Mouse (Mus musculus): Measurements from ENCODE around the gene Rapgef4. TPM values are rescaled to one million over a fixed set of nuclear protein-coding genes. Genes with fewer than 3 reads are reported as not detected.

Rapgef4 gene
- polyA plus RNA-seq, 1 experiment from 2014 or later: 4.2 TPM

DNA sequence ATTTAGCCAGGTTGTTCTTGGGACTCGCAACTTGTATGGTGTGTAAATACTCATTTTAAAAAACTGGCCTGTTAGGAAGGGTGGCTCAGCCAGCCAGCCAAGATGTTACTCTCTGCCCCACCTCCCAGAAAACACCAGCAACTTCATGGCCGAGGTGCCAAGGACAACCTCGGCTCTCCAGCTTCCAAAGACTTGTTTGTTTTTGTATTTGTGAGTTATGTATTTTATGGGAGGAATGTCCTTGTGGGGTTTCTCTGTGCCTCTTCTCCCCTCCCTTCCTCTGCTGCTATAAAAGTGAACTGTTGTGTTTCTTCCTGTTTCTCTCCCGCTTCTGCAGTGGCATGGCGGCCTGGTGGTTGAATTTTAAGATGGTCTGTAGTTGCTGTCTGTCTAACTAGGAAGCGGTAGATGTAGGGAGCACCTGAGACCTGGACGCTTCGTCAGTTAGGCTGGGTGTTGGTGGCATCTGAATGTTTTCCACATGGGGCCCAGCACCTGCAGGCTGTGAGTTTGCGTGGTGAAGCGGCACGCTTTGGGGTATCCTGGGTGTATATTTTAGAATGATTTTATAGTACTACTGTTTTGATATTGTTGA is 164.3 kb downstream of the Rapgef4 start:
- no peak for DNase-seq (ENCODE audit: low spot score)
- H3K36me3 ChIP-seq (ENCODE audit: control insufficient read depth, insufficient read depth, low read length): no peaks in the 10 kb centered on the region
- 77% methylated on average over 11 of the region's 11 CpGs for WGBS
- H3K9me3 ChIP-seq (ENCODE audit: control insufficient read depth, low read length): no peaks in the 10 kb centered on the region
- no peak overlapping the region for H3K27ac ChIP-seq (ENCODE audit: low read depth, low read length)
- no peak overlapping the region for H3K4me3 ChIP-seq (ENCODE audit: low read depth, low read length)
- no peaks in the 10 kb centered on the region for H3K27me3 ChIP-seq (replicated peaks; ENCODE audit: control insufficient read depth, insufficient read depth, low read length)
- no peak overlapping the region for H3K4me2 ChIP-seq
- ATAC-seq (replicated peaks; ENCODE audit: low FRiP score): no peak
- no peaks in the 10 kb centered on the region for H3K4me1 ChIP-seq (replicated peaks; ENCODE audit: control insufficient read depth, insufficient read depth, low read length)
- no peak overlapping the region for H3K9ac ChIP-seq (ENCODE audit: low read depth, low read length)

DNA sequence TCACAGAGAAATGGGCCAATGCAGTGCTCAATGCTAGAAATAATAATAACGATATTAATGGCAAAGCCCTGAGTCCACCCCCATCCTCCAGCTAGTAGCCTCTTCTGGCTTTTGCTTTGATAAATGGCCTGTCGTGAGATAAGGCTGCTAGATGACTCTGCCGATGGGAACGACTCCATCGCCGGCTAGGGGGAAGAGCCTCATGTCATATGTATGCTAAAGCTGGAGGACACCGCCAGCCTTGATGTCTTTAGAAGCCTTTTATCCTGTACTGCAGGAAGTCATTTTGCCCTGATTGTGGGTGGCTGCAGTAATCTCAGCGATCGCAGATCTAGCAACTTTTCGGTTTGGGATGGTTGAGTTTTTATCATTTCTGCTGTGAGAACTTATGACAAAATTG is 165.0 kb downstream of the Rapgef4 start:
- Histone ChIP-seq H3K27ac (ENCODE audit: low read depth, low read length) (no peak overlapping the region), H3K4me1 (replicated peaks; ENCODE audit: control insufficient read depth, insufficient read depth, low read length) (no peaks in the 10 kb centered on the region), H3K27me3 (replicated peaks; ENCODE audit: control insufficient read depth, insufficient read depth, low read length) (no peaks in the 10 kb centered on the region), H3K4me2 (no peak overlapping the region), H3K36me3 (ENCODE audit: control insufficient read depth, insufficient read depth, low read length) (no peaks in the 10 kb centered on the region), H3K4me3 (ENCODE audit: low read depth, low read length) (no peak overlapping the region), H3K9ac (ENCODE audit: low read depth, low read length) (no peak overlapping the region), H3K9me3 (ENCODE audit: control insufficient read depth, low read length) (no peaks in the 10 kb centered on the region)
- no peak for ATAC-seq (replicated peaks; ENCODE audit: low FRiP score)
- no peak for DNase-seq (ENCODE audit: low spot score)
- WGBS: 28% methylated on average over 10 of the region's 10 CpGs

DNA sequence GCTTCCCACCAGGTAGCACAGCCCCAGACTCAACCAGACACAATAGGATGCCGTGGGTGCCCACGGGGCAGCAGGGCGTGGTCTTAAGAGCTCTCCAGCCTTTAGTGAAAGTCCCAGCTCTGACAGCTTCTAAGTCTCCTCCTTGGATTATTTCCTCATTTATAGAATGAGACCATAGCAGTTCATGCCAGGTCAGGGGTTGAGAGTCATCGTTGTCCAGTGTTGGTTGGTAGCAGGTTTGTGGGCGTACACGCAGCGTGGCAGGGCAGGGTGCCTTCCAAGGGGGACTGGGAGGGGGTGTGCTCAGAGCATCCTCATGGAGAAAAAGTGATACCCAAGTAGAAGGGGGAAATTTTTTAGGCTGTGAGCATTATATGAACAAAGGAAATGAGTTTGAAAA is 166.2 kb downstream of the Rapgef4 start:
- no peaks in the 10 kb centered on the region; the same call in 1 of the 2 replicates for H3K4me1 ChIP-seq (replicated peaks; ENCODE audit: control insufficient read depth, insufficient read depth, low read length)
- no peak overlapping the region for H3K4me3 ChIP-seq (ENCODE audit: low read depth, low read length)
- ATAC-seq (replicated peaks; ENCODE audit: low FRiP score): no peak

DNA sequence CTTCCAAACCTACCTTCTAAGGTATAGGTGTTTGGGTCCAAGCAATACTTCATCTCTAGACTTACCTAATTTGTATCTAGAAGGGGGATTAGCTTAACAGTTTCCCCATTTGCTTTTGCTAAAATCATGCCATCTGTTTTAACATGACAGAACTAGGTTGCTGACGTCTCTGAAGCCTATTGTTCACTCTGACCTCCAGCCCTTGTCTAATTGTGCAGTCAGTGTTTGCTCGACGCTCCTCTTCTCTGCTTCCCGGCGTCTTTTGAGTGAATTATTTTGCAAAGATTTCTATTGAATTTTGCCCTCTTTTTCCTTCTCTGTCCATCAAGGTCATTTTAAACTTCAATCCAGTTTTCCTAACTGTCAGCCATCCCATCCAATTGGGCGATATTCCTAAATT is 166.7 kb downstream of the Rapgef4 start:
- ATAC-seq (replicated peaks; ENCODE audit: low FRiP score) (no peak), DNase-seq (ENCODE audit: low spot score) (no peak)
- no peak overlapping the region for H3K27ac ChIP-seq (ENCODE audit: low read depth, low read length)
- no peaks in the 10 kb centered on the region for H3K36me3 ChIP-seq (ENCODE audit: control insufficient read depth, insufficient read depth, low read length)
- H3K9ac ChIP-seq (ENCODE audit: low read depth, low read length): no peak overlapping the region
- H3K9me3 ChIP-seq (ENCODE audit: control insufficient read depth, low read length): no peaks in the 10 kb centered on the region
- H3K27me3 ChIP-seq (replicated peaks; ENCODE audit: control insufficient read depth, insufficient read depth, low read length): no peaks in the 10 kb centered on the region
- no peak overlapping the region for H3K4me2 ChIP-seq
- H3K4me1 ChIP-seq (replicated peaks; ENCODE audit: control insufficient read depth, insufficient read depth, low read length): peaks cover 2% of the 10 kb centered on the region; the same call in 1 of the 2 replicates
- no peak overlapping the region for H3K4me3 ChIP-seq (ENCODE audit: low read depth, low read length)
- 70% methylated on average over 6 of the region's 6 CpGs for WGBS

More for the DNA sequence above, 166.2 kb downstream of the Rapgef4 start:
- Histone ChIP-seq H3K9ac (ENCODE audit: low read depth, low read length) (no peak overlapping the region), H3K27ac (ENCODE audit: low read depth, low read length) (no peak overlapping the region), H3K36me3 (ENCODE audit: control insufficient read depth, insufficient read depth, low read length) (no peaks in the 10 kb centered on the region), H3K9me3 (ENCODE audit: control insufficient read depth, low read length) (no peaks in the 10 kb centered on the region), H3K4me2 (no peak overlapping the region), H3K27me3 (replicated peaks; ENCODE audit: control insufficient read depth, insufficient read depth, low read length) (no peaks in the 10 kb centered on the region)
- 91% methylated on average over 7 of the region's 7 CpGs for WGBS
- no peak for DNase-seq (ENCODE audit: low spot score)

DNA sequence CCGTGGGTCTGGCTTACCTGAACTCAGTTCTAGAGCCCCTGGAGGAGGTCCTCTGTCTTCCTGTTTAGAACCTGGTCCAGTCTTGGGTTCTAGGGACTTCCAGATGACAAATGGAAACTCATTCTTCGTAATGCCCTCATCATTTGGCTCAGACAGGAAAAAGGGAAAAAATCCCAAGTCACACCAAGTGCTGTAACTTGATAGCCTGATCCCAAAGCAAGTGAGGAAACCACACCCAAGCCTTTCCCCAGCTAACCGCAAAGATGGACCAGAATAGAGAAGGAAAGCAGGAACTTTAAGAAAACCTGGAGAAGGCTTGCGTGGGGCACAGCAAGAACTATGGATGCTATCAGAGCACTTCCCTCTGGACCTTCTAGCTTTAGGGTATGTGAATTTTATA is 167.6 kb downstream of the Rapgef4 start:
- Histone ChIP-seq H3K27me3 (replicated peaks; ENCODE audit: control insufficient read depth, insufficient read depth, low read length) (no peaks in the 10 kb centered on the region), H3K9ac (ENCODE audit: low read depth, low read length) (no peak overlapping the region), H3K27ac (ENCODE audit: low read depth, low read length) (no peak overlapping the region), H3K9me3 (ENCODE audit: control insufficient read depth, low read length) (no peaks in the 10 kb centered on the region), H3K4me2 (no peak overlapping the region), H3K4me1 (replicated peaks; ENCODE audit: control insufficient read depth, insufficient read depth, low read length) (peaks cover 5% of the 10 kb centered on the region), H3K4me3 (ENCODE audit: low read depth, low read length) (no peak overlapping the region), H3K36me3 (ENCODE audit: control insufficient read depth, insufficient read depth, low read length) (no peaks in the 10 kb centered on the region)
- WGBS: 29% methylated on average over 4 of the region's 4 CpGs
- no peak for DNase-seq (ENCODE audit: low spot score)
- ATAC-seq (replicated peaks; ENCODE audit: low FRiP score): no peak

DNA sequence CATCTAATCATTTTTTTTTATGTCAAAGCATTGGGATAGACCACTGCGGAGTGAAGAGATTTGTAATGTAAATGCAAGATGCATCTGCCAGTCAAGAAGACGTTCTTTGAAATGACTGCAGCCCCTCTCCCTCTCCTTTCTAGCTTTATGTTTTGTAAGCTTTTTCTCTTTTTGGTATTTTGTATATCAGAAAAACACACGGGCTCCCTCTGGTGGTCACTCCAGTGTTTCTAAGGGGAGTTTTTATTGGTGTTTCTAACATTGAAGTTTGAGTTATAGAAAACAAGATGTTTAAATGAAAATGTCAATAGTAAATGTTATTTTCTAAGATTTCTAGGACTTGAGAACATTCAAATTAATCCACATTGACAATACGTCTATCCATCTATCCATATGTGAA is 168.0 kb downstream of the Rapgef4 start:
- Histone ChIP-seq H3K27me3 (replicated peaks; ENCODE audit: control insufficient read depth, insufficient read depth, low read length) (no peaks in the 10 kb centered on the region), H3K27ac (ENCODE audit: low read depth, low read length) (no peak overlapping the region), H3K9ac (ENCODE audit: low read depth, low read length) (no peak overlapping the region), H3K36me3 (ENCODE audit: control insufficient read depth, insufficient read depth, low read length) (no peaks in the 10 kb centered on the region), H3K4me3 (ENCODE audit: low read depth, low read length) (no peak overlapping the region), H3K9me3 (ENCODE audit: control insufficient read depth, low read length) (no peaks in the 10 kb centered on the region), H3K4me1 (replicated peaks; ENCODE audit: control insufficient read depth, insufficient read depth, low read length) (peaks cover 5% of the 10 kb centered on the region), H3K4me2 (no peak overlapping the region)
- ATAC-seq (replicated peaks; ENCODE audit: low FRiP score) (no peak), DNase-seq (ENCODE audit: low spot score) (no peak)
- 26% methylated on average over 4 of the region's 4 CpGs for WGBS

DNA sequence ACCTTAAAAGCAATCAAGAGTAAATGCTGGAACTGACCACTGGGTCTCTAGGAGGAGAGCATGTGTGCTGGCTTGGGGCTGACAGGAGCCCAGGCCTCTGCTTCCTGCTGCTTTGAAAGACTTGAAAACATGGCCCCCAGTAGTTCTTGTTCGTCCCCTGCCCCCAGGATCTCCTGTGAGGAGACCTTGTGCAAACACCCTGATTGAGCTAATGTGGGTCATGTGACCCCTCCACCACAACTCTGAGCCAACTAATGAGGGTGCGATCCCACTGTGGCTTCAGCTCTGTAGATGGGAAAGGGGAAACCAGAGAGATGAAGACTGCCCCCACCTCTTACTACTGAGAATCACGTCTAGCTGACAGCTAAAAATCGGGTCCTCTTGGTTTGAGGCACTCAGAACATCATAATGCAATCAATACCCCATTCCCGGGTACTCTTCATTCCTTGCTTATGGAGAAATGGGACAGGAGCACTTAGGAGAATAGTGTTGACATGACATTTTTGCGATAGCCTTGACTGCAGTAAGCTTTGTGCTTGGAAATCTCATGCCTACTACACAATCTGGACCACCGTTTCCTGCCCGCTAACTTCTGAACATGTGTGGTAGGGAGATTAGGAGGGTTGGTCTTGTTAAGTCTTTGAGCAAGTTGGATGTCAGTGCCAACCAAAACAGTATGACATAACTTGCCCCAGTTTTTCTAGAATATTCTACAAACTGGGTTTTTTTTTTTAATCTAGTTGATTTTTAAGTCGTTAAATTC is 170.9 kb downstream of the Rapgef4 start:
- Histone ChIP-seq H3K27me3 (replicated peaks; ENCODE audit: control insufficient read depth, insufficient read depth, low read length) (no peaks in the 10 kb centered on the region), H3K4me2 (no peak overlapping the region), H3K4me1 (replicated peaks; ENCODE audit: control insufficient read depth, insufficient read depth, low read length) (peaks cover 5% of the 10 kb centered on the region), H3K9me3 (ENCODE audit: control insufficient read depth, low read length) (no peaks in the 10 kb centered on the region), H3K9ac (ENCODE audit: low read depth, low read length) (no peak overlapping the region), H3K36me3 (ENCODE audit: control insufficient read depth, insufficient read depth, low read length) (no peaks in the 10 kb centered on the region), H3K27ac (ENCODE audit: low read depth, low read length) (no peak overlapping the region), H3K4me3 (ENCODE audit: low read depth, low read length) (no peak overlapping the region)
- 53% methylated on average over 9 of the region's 9 CpGs for WGBS
- ATAC-seq (replicated peaks; ENCODE audit: low FRiP score): no peak
- DNase-seq (ENCODE audit: low spot score): no peak

DNA sequence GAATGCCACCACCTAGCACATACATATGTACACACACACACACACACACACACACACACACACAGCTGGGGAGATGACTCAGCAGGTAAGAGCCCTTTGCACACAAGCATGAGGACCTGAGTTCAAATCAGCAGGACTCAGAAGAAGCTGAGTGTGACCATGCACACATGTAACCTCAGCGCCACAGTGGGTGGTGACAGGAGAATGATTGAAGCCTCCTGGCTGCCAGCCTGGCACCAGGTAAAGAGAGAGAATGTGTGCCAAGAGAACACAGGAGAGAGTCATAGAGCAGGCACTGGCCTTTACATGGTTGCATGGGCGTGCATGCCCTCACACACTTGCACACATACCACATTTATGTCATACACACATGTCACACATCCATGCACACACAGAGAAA is 171.7 kb downstream of the Rapgef4 start:
- WGBS: 91% methylated on average over 2 of the region's 2 CpGs
- DNase-seq (ENCODE audit: low spot score) (no peak), ATAC-seq (replicated peaks; ENCODE audit: low FRiP score) (no peak)
- H3K4me3 ChIP-seq (ENCODE audit: low read depth, low read length): no peak overlapping the region
- H3K27me3 ChIP-seq (replicated peaks; ENCODE audit: control insufficient read depth, insufficient read depth, low read length): no peaks in the 10 kb centered on the region
- H3K9ac ChIP-seq (ENCODE audit: low read depth, low read length): no peak overlapping the region
- H3K36me3 ChIP-seq (ENCODE audit: control insufficient read depth, insufficient read depth, low read length): no peaks in the 10 kb centered on the region
- H3K4me2 ChIP-seq: no peak overlapping the region
- H3K27ac ChIP-seq (ENCODE audit: low read depth, low read length): no peak overlapping the region
- no peaks in the 10 kb centered on the region for H3K9me3 ChIP-seq (ENCODE audit: control insufficient read depth, low read length)
- H3K4me1 ChIP-seq (replicated peaks; ENCODE audit: control insufficient read depth, insufficient read depth, low read length): peaks cover 9% of the 10 kb centered on the region

DNA sequence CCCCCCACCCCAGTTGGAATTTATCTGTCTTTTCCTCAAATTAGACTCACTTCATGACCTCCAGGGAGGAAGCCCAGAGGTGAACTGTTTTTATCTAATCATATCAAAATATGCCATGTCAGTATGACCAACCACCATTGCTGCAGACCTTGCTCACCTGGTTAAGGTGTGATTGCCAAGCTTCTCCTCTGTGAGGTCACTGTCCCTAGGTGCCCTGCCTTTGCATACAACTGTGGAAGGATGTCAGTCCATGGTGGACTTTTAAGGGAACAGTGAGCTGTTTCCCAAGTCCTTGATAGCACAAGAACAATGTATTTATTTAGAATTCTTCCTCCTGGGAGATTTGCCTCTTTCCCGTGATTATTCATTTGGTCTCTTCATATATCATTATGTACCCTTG is 172.8 kb downstream of the Rapgef4 start:
- Histone ChIP-seq H3K9ac (ENCODE audit: low read depth, low read length) (no peak overlapping the region), H3K36me3 (ENCODE audit: control insufficient read depth, insufficient read depth, low read length) (no peaks in the 10 kb centered on the region), H3K27ac (ENCODE audit: low read depth, low read length) (no peak overlapping the region), H3K4me1 (replicated peaks; ENCODE audit: control insufficient read depth, insufficient read depth, low read length) (peaks cover 10% of the 10 kb centered on the region), H3K4me2 (no peak overlapping the region), H3K9me3 (ENCODE audit: control insufficient read depth, low read length) (no peaks in the 10 kb centered on the region), H3K27me3 (replicated peaks; ENCODE audit: control insufficient read depth, insufficient read depth, low read length) (no peaks in the 10 kb centered on the region), H3K4me3 (ENCODE audit: low read depth, low read length) (no peak overlapping the region)
- no peak for DNase-seq (ENCODE audit: low spot score)
- 77% methylated on average over 1 of the region's 1 CpGs for WGBS
- ATAC-seq (replicated peaks; ENCODE audit: low FRiP score): no peak
